Comparison of ENCODE assay signal across 8 mouse cellular contexts in genomic region chr2:25262291-25262767, GRCm38 (mm10). TPM values are rescaled to one million over a fixed set of nuclear protein-coding genes. Genes with fewer than 3 reads are reported as not detected.
DNase-seq lines count a peak whose midpoint lies in the region; ATAC-seq lines count a peak whose summit lies in the region.

Gene Tprn (plus strand): TSS chr2:25262618.

- under 1% methylated on average over 39 of the region's 39 CpGs for WGBS in heart, embryonic 13.5 days
- under 1% methylated on average over 39 of the region's 39 CpGs for WGBS in liver, embryonic 12.5 days (ENCODE audit: insufficient replicate concordance)
- under 1% methylated on average over 39 of the region's 39 CpGs for WGBS in stomach, embryonic 15.5 days

- H3K4me1 ChIP-seq in brown adipose tissue, adult 24 weeks (ENCODE audit: control insufficient read depth, insufficient read depth, insufficient read length, low read length): peaks cover 37% of the 10 kb centered on the region
- H3K4me1 ChIP-seq in heart, embryonic 13.5 days: peaks cover 48% of the 10 kb centered on the region
- H3K4me1 ChIP-seq in liver, embryonic 12.5 days: peaks cover 56% of the 10 kb centered on the region
- H3K4me1 ChIP-seq in stomach, embryonic 15.5 days: peaks cover 37% of the 10 kb centered on the region

- peak; percentile 96 for ATAC-seq in heart, embryonic 13.5 days (ENCODE audit: extremely low read depth, insufficient number of reproducible peaks, low FRiP score, low TSS enrichment)
- peak; percentile 97 for ATAC-seq in liver, embryonic 12.5 days
- peak; percentile 98 for ATAC-seq in stomach, embryonic 15.5 days (ENCODE audit: insufficient read depth, low FRiP score, low read depth)

- H3K36me3 ChIP-seq in heart, embryonic 13.5 days: no peaks in the 10 kb centered on the region
- H3K36me3 ChIP-seq in liver, embryonic 12.5 days: no peaks in the 10 kb centered on the region; the same call in 1 of the 2 replicates
- no peaks in the 10 kb centered on the region for H3K36me3 ChIP-seq in stomach, embryonic 15.5 days

- peak; percentile 96 for DNase-seq in CD4-positive, CD25-positive, alpha-beta regulatory T cell, adult 2 months (ENCODE audit: low read depth, low spot score)
- DNase-seq in fat pad, adult 2 months (ENCODE audit: extremely low read depth, low read depth, low spot score): peak; percentile 93
- DNase-seq in kidney, postnatal 10 days: peak; percentile 97
- DNase-seq in natural killer cell, adult 2 months (ENCODE audit: low spot score in 2 of 2): peak; percentile 93 to 94

- H3K27ac ChIP-seq in brown adipose tissue, adult 24 weeks (replicated peaks; ENCODE audit: low read depth, low read length): no peak within 1 kb of the TSS; the same call in 1 of the 2 replicates
- peak within 1 kb of the TSS; percentile 9; the same call in 1 of the 2 replicates for H3K27ac ChIP-seq in heart, embryonic 13.5 days (replicated peaks)
- H3K27ac ChIP-seq in liver, embryonic 12.5 days: peak within 1 kb of the TSS; percentile 77
- peak within 1 kb of the TSS; percentile 77 for H3K27ac ChIP-seq in stomach, embryonic 15.5 days

- peaks cover 19% of the 10 kb centered on the region for H3K27me3 ChIP-seq in heart, embryonic 13.5 days (replicated peaks)
- peaks cover 11% of the 10 kb centered on the region for H3K27me3 ChIP-seq in liver, embryonic 12.5 days (replicated peaks)
- H3K27me3 ChIP-seq in stomach, embryonic 15.5 days (replicated peaks): peaks cover 5% of the 10 kb centered on the region; the same call in 1 of the 2 replicates

- H3K9ac ChIP-seq in heart, embryonic 13.5 days: peak within 1 kb of the TSS; percentile 86
- peak within 1 kb of the TSS; percentile 86 for H3K9ac ChIP-seq in liver, embryonic 12.5 days
- peak within 1 kb of the TSS; percentile 27; the same call in 1 of the 2 replicates for H3K9ac ChIP-seq in stomach, embryonic 15.5 days

- H3K4me2 ChIP-seq in heart, embryonic 13.5 days: peak within 1 kb of the TSS; percentile 100
- peak within 1 kb of the TSS; percentile 100 for H3K4me2 ChIP-seq in liver, embryonic 12.5 days
- peak within 1 kb of the TSS; percentile 84 for H3K4me2 ChIP-seq in stomach, embryonic 15.5 days

- H3K4me3 ChIP-seq in brown adipose tissue, adult 24 weeks (ENCODE audit: insufficient read depth, low read depth, low read length): peak within 1 kb of the TSS; percentile 63
- peak within 1 kb of the TSS; percentile 86 for H3K4me3 ChIP-seq in heart, embryonic 13.5 days
- H3K4me3 ChIP-seq in liver, embryonic 12.5 days: peak within 1 kb of the TSS; percentile 84
- peak within 1 kb of the TSS; percentile 74 for H3K4me3 ChIP-seq in stomach, embryonic 15.5 days (replicated peaks)

- no peaks in the 10 kb centered on the region for H3K9me3 ChIP-seq in heart, embryonic 13.5 days
- H3K9me3 ChIP-seq in liver, embryonic 12.5 days (replicated peaks): no peaks in the 10 kb centered on the region
- no peaks in the 10 kb centered on the region for H3K9me3 ChIP-seq in stomach, embryonic 15.5 days

RNA-seq across cellular contexts. Expression of gene Tprn, which starts in this region (rescaled TPM):
- 1.7 and 3.7 TPM in 2 replicates for polyA plus RNA-seq in brown adipose tissue, adult 24 weeks (2012; ENCODE audit: insufficient read depth, insufficient read length, missing spikeins)
- polyA plus RNA-seq in heart, embryonic 13.5 days (2015; fragmentation: Nextera tagmentation; extraction: Ambion mirVana): 3.5 and 4.3 TPM in 2 replicates
- 7.9 and 9.0 TPM in 2 replicates for polyA plus RNA-seq in liver, embryonic 12.5 days (2016; fragmentation: Nextera tagmentation; extraction: Ambion mirVana)
- 16.8 and 17.7 TPM in 2 replicates for polyA plus RNA-seq in stomach, embryonic 15.5 days (2015; fragmentation: Nextera tagmentation; extraction: Ambion mirVana)

Comparison
In these comparisons a context has a peak if more than half of its experiments do, and no peak if none do; other contexts are left out.
1. H3K9ac ChIP-seq: peak in every context shown above with its lines; median percentile 86 in heart, embryonic 13.5 days; 86 in liver, embryonic 12.5 days; 27 in stomach, embryonic 15.5 days.